In genomic region chr1:88403378-88403777, GRCm38 (mm10) we compare ENCODE assay signal across 16 mouse cellular contexts. TPM values are rescaled to one million over a fixed set of nuclear protein-coding genes. Genes with fewer than 3 reads are reported as not detected.
"Had no signal": no experiment of that assay in that cellular context is flagged by ENCODE, and none has a peak within 500 bp of the region (broad histone marks: within the 10 kb centered on the region; RNA-seq: fewer than 3 reads in every experiment).

No protein-coding gene starts in this region.

- H3K4me2 ChIP-seq: limb, embryonic 12.5 days; liver, embryonic 13.5 days had no signal

- H3K27me3 ChIP-seq: limb, embryonic 12.5 days; liver, embryonic 13.5 days had no signal

- H3K9ac ChIP-seq: limb, embryonic 12.5 days; liver, embryonic 13.5 days; liver, postnatal 0 days had no signal

- DNase-seq: liver; liver, embryonic 13.5 days; liver, postnatal 0 days; midbrain, embryonic 14.5 days; thymus, adult 18-20 months; thymus, postnatal 14 days had no signal

- H3K27ac ChIP-seq: hindbrain, postnatal 0 days; limb, embryonic 12.5 days; liver, embryonic 13.5 days; midbrain, embryonic 10.5 days; stomach, postnatal 0 days had no signal

- H3K4me1 ChIP-seq: liver, embryonic 13.5 days had no signal

- H3K4me3 ChIP-seq: limb, embryonic 12.5 days; liver, embryonic 13.5 days; midbrain, embryonic 10.5 days; myocyte had no signal

- H3K36me3 ChIP-seq: limb, embryonic 12.5 days; liver, embryonic 13.5 days; midbrain, embryonic 10.5 days had no signal

- ATAC-seq: hindbrain, postnatal 0 days; liver, postnatal 0 days had no signal

- H3K9me3 ChIP-seq: limb, embryonic 12.5 days; liver, embryonic 13.5 days; midbrain, embryonic 10.5 days had no signal

RNA-seq across cellular contexts. Expression of gene Spp2, which starts 3.4 kb away (rescaled TPM):
- total RNA-seq: hindbrain, postnatal 0 days; left cerebral cortex, adult 8-10 months; left cerebral cortex, postnatal 36 days; megakaryocyte progenitor cell, adult 5-6 weeks; neutrophil, adult 5-6 weeks had no signal
- polyA plus RNA-seq: limb, embryonic 12.5 days; midbrain, embryonic 10.5 days; myocyte; neural tube, embryonic 11.5 days had no signal
